Mouse (Mus musculus) midbrain, embryonic 13.5 days (tissue): Measurements from ENCODE around the gene Zfp87. TPM values are rescaled to one million over a fixed set of nuclear protein-coding genes. Genes with fewer than 3 reads are reported as not detected.

Experiments used
- ATAC-seq: fragments of 200-750 bp; cut with Nextera tagmentation; 2 replicates; pipeline ENCODE4 v1.8.0; 2017; ENCODE audit warnings: mild to moderate bottlenecking, moderate TSS enrichment, moderate library complexity
- H3K27ac ChIP-seq: fragments of 300-500 bp; sonication (generic); 2 replicates; pipeline ENCODE4 v1.5.1; 2015; ENCODE audit warnings: inconsistent platforms, mild to moderate bottlenecking, moderate library complexity
- H3K27me3 ChIP-seq: fragments of 300-500 bp; sonication (generic); 2 replicates; pipeline ENCODE4 v1.6.1; 2015; ENCODE audit warnings: mild to moderate bottlenecking, inconsistent platforms
- H3K36me3 ChIP-seq: fragments of 300-500 bp; sonication (generic); 2 replicates; pipeline ENCODE4 v1.6.1; 2015; ENCODE audit warnings: mild to moderate bottlenecking, inconsistent platforms
- H3K4me1 ChIP-seq: fragments of 300-500 bp; sonication (generic); replicated peaks from 2 replicates; pipeline ENCODE4 v1.6.1; 2015; ENCODE audit warnings: inconsistent platforms
- H3K4me2 ChIP-seq: fragments of 300-500 bp; sonication (generic); replicated peaks from 2 replicates; pipeline ENCODE4 v1.6.1; 2015; ENCODE audit warnings: moderate library complexity, mild to moderate bottlenecking, inconsistent platforms
- H3K4me3 ChIP-seq: fragments of 300-500 bp; sonication (generic); replicated peaks from 2 replicates; pipeline ENCODE4 v1.5.1; 2015; ENCODE audit warnings: mild to moderate bottlenecking, inconsistent platforms
- H3K9ac ChIP-seq: fragments of 300-500 bp; sonication (generic); replicated peaks from 2 replicates; pipeline ENCODE4 v1.6.1; 2015; ENCODE audit warnings: mild to moderate bottlenecking, inconsistent platforms
- H3K9me3 ChIP-seq: fragments of 300-500 bp; sonication (generic); 2 replicates; pipeline ENCODE4 v1.6.1; 2016; ENCODE audit warnings: mild to moderate bottlenecking, inconsistent platforms
- WGBS: fragments of 180-500 bp; shearing (Covaris S2); methylation state at CpG from one replicate; pipeline ENCODE4 v1.1.7; 2015; 5-methylcytosine and 5-hydroxymethylcytosine counted together
- polyA plus RNA-seq: library from polyadenylated mRNA; unstranded; fragments of >200 nt; fragmentation: Nextera tagmentation; extraction: Ambion mirVana; gene quantifications from 2 replicates; pipeline ENCODE4 v1.2.1, GENCODE M21; 2015

Gene Zfp87
- 35.4 and 38.7 TPM in 2 replicates for polyA plus RNA-seq

DNA sequence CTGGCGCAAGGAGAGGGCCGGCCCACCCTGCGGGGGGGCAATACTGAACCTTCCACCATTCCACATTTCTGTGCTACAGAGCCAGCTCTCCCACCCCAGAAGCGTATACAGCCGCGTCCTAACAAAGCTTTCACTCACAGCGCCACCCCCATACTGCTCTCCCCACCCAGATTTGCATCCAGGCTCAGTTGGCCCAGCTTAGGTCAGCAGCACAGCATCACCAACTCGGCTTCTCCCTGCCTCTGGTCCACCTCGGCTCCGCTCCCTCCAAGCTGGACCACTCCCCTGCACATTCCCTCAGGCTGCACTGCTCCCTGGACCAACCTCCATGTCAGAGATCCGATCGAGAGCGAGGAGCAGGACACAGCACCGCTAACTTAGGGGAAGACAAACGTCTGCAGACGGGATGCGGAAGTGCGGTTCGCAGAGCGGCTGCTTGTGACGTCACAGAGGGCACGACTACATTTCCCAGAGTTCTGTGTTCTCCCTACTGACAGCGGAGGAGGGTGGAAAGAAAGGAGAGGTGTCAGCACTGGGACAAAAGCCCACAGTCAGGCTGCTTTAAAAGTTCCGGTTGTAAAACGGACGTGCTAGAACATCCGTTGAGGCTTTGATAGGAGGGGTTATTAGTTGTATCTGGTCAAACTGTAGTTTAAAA is at the start of gene Zfp87, which contains the start of gene Gm26965:
Gene Zfp87 (minus strand): TSS at position 425 of the 658 bp plus-strand sequence.
Gene Gm26965 (minus strand): TSS at position 399 of the 658 bp plus-strand sequence.
- H3K9ac ChIP-seq = peak within 1 kb of the TSS; percentile 89
- ATAC-seq = peak; percentile 99
- H3K4me1 ChIP-seq = peaks cover 24% of the 10 kb centered on the region
- peak within 1 kb of the TSS; percentile 79 for H3K27ac ChIP-seq
- no peaks in the 10 kb centered on the region for H3K9me3 ChIP-seq
- WGBS = under 1% methylated on average over 27 of the region's 27 CpGs
- no peaks in the 10 kb centered on the region for H3K27me3 ChIP-seq
- H3K4me2 ChIP-seq = peak within 1 kb of the TSS; percentile 91
- H3K36me3 ChIP-seq = peaks cover 11% of the 10 kb centered on the region
- H3K4me3 ChIP-seq = peak within 1 kb of the TSS; percentile 92

DNA sequence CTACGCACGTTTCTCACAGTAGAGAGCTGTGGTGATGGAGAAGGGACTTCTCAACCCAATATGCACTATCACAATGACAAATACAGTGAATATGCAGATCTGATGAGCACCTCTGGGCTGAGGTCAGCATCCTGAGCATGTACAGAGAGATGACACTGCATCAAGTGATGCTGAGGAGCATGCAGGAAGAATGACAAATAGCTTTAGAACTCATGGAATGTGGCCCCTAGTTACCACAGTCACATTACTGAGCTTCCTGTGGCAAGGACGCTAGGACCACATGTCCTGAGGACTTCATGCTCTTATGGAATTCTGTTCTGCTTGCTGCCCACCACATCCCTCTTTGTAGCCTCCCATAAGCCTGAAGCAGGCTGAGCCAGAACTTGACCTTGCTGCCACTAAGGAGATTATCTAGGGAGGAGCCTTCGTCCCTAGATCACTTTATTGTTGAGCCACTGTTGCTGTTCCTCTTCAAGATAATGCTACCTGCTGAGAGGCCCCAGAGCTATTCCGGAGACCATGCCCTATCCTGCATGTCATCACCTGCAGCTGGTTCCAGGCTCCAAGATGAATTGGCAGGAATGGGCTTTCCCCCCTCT is 46.7 kb upstream of the Zfp87 start:
- no peak overlapping the region for H3K9ac ChIP-seq
- no peak for ATAC-seq
- no peaks in the 10 kb centered on the region for H3K36me3 ChIP-seq
- 66% methylated on average over 5 of the region's 5 CpGs for WGBS
- H3K4me1 ChIP-seq = no peaks in the 10 kb centered on the region
- H3K27ac ChIP-seq = no peak overlapping the region
- H3K9me3 ChIP-seq = no peaks in the 10 kb centered on the region
- H3K27me3 ChIP-seq = no peaks in the 10 kb centered on the region
- H3K4me3 ChIP-seq = no peak overlapping the region
- no peak overlapping the region for H3K4me2 ChIP-seq

DNA sequence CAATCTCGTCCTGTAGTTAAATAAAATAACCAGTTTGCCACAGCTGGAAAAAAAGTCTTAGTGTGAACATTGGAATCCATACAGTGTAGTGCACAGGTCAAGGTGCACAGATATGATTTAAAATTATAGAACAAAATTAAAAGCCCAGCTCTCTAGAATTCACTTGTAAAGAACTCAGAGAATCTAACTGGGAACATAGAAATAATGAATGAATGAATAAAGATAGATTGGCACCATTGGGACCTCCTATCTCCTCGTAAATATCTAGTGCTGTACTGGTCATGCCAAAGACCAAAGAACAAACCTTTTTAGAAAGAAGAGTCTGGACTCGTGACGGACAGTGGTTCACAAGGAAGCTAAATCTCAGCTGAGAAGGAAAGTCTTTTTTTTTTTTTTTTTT is 27.8 kb upstream of the Zfp87 start, which contains the start of gene Zfp748:
Gene Zfp748 (minus strand): TSS at position 101 of the 400 bp plus-strand sequence.
- H3K36me3 ChIP-seq = no peaks in the 10 kb centered on the region
- peak within 1 kb of the TSS; percentile 84 for H3K4me2 ChIP-seq
- no peaks in the 10 kb centered on the region for H3K9me3 ChIP-seq
- H3K27me3 ChIP-seq = peaks cover 3% of the 10 kb centered on the region; the same call in 1 of the 2 replicates
- peaks cover 28% of the 10 kb centered on the region for H3K4me1 ChIP-seq
- 77% methylated on average over 4 of the region's 4 CpGs for WGBS
- H3K9ac ChIP-seq = peak within 1 kb of the TSS; percentile 85
- H3K27ac ChIP-seq = peak within 1 kb of the TSS; percentile 78
- ATAC-seq = no peak
- peak within 1 kb of the TSS; percentile 92 for H3K4me3 ChIP-seq

DNA sequence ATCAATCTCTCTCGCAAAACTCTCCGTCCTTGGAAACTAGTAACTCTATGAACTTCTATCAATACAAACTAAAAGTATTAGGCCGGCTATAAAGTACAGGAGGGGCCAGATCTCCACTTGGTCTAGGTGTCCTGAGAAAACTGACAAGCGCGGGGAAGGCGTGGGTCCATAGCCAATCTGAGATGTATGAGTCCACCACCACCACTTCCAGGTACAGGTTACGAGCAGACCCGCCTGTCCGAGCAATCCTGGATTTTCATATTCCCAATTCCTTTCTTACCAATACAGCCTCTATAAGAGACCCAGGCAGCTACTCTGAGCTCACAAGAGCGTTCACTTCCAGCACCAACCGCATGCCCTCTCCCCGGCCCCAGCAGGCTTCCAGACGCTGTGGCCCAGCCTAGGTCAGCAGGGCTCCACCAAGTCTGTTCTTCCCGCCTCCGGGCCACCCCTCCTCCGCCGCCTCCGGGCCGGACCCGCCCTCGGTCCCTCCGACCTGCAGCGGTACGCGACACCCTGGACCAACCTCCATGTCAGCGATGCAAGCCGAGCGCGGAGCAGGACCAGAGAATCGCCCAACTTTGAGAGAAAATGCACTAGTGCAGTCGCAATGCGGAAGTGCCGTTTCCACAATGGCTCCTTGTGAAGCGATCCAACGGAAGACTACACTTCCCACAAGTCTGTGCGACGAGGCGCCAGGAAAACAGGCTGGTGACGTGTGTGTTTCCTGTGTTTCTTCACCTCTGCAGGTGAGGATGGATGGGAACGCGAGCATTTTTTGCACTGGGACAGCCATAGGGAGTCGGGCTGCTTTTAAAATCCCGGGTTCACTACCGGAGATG is 26.7 kb upstream of the Zfp87 start:
- ATAC-seq = peak; percentile 99
- WGBS = 1% methylated on average over 44 of the region's 44 CpGs
- H3K4me2 ChIP-seq = peak overlapping the region; percentile 84

DNA sequence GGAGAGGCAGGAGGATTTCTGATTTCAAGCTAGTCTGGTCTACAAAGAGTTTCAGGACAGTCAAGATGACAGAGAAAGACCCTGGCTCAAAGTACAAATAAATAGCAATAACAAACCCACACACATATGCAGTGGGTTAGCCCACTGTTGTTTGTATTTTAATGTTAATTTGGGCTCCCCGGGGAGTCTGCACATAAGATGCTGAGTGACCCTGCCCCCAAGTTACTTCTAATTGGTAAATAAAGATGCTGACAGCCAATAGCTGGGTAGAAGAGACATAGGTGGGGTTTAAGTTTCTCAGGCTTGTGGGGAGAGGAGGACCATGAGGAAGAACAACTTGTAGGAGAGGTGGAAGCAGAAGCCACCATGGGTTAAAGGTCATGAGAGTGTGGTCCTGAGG is 20.0 kb upstream of the Zfp87 start:
- 85% methylated on average over 1 of the region's 1 CpGs for WGBS
- H3K27me3 ChIP-seq = no peaks in the 10 kb centered on the region
- ATAC-seq = no peak

More for the DNA sequence above, 26.7 kb upstream of the Zfp87 start:
- peaks cover 28% of the 10 kb centered on the region for H3K4me1 ChIP-seq
- no peaks in the 10 kb centered on the region for H3K36me3 ChIP-seq
- H3K27me3 ChIP-seq = peaks cover 3% of the 10 kb centered on the region; the same call in 1 of the 2 replicates
- H3K27ac ChIP-seq = peak overlapping the region; percentile 78
- H3K4me3 ChIP-seq = peak overlapping the region; percentile 92
- H3K9me3 ChIP-seq = no peaks in the 10 kb centered on the region
- H3K9ac ChIP-seq = peak overlapping the region; percentile 85

DNA sequence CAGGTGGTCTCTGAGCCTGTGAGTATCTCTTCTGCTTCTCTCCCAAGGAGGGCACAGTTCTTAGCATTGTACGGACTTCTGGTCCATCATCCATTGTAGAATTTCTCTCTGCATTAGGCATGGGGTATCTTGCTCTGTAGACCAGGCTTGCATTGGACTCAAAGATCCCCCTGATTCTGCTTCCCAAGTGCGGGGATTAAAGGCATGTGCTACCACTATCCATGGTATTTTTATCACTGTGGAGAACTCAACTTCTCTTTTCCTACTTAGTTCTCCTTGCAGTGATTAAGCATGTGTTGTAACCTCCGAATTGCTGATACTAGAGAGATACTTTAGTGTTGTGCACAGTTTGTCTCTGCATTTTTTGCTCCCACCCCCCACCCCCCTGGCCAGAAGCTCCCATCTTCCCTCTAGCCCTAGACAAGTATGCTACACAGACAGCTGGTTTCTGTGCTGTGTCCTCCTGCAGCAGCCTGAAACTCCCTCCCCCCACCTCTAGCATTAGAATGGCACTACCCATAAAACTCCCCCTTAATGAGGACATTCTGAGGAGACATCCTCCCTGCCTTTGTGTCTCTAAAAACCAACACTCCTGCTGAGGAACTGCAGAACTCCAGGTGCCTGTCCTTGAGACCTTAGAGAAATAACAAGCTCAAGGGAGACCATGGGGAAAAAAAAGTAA is 1.2 kb upstream of the Zfp87 start:
- ATAC-seq = no peak
- Histone ChIP-seq H3K9me3 (no peaks in the 10 kb centered on the region), H3K36me3 (no peaks in the 10 kb centered on the region), H3K9ac (no peak overlapping the region), H3K4me3 (peak overlapping the region; percentile 92; the same call in 1 of the 2 replicates), H3K4me2 (no peak overlapping the region), H3K27ac (no peak overlapping the region), H3K27me3 (no peaks in the 10 kb centered on the region), H3K4me1 (peaks cover 24% of the 10 kb centered on the region)
- 80% methylated on average over 3 of the region's 3 CpGs for WGBS

More for the DNA sequence above, 20.0 kb upstream of the Zfp87 start:
- Histone ChIP-seq H3K9me3 (peaks cover 3% of the 10 kb centered on the region; the same call in 1 of the 2 replicates), H3K27ac (no peak overlapping the region), H3K9ac (no peak overlapping the region), H3K4me1 (peaks cover 8% of the 10 kb centered on the region), H3K4me3 (no peak overlapping the region), H3K4me2 (no peak overlapping the region), H3K36me3 (peaks cover 46% of the 10 kb centered on the region)

DNA sequence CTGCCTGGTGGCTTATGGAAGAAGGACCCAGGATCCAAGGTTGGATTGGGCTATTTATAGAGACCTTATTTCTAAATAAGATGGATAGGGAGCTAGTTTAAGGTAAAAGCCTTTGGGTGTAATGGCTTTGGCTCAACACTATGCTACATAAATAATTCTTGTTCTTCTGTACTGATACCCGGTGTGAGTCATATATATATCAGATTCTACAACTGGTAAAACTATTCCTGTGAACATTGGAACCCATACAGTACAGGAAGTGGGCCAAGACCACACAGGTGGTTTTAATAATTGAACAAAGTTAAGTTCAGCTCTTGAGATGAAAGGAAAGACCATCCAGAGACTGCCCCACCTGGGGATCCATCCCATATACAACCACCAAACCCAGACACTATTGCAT is 25.1 kb downstream of the Zfp87 start:
- Histone ChIP-seq H3K4me2 (no peak overlapping the region), H3K4me3 (no peak overlapping the region; the same call in 1 of the 2 replicates), H3K4me1 (peaks cover 8% of the 10 kb centered on the region), H3K36me3 (peaks cover 10% of the 10 kb centered on the region; the same call in 1 of the 2 replicates), H3K27ac (no peak overlapping the region), H3K9ac (no peak overlapping the region), H3K27me3 (no peaks in the 10 kb centered on the region), H3K9me3 (no peaks in the 10 kb centered on the region)
- peak; percentile 66 for ATAC-seq
- WGBS = 83% methylated on average over 1 of the region's 1 CpGs

DNA sequence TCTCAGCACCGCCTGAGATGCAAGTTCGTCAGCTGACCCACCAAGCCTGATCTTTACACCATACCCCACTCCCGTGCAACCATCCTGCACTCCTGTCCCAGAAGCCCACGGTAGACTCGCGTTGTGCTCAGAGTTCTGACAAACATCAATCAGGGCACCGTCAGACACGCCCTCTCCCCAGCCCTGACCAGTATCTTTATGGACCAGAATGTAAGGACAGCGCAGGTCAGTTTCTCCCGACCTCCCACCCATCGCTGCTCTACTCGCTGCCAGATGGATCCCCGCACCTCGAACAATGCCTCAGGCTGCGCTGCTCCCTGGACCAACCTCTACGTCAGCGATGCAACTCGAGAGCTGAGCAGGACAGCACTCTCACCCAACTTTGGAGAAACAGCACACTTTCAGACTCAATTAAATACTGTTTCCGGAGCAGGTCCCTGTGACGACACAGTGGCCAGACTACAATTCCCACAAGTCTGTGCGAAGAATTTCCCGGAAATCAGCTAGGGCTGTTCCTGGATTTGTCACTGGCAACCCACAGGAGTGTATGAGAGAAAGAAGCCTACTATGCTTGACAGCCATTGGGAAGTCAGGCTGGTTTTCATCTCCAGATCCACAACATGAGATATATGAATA is 25.8 kb downstream of the Zfp87 start, which contains the start of gene Zfp58:
Gene Zfp58 (minus strand): TSS at position 472 of the 636 bp plus-strand sequence.
- peak within 1 kb of the TSS; percentile 75 for H3K4me2 ChIP-seq
- H3K4me1 ChIP-seq = peaks cover 8% of the 10 kb centered on the region
- H3K27me3 ChIP-seq = no peaks in the 10 kb centered on the region
- 0 out of 2 replicates have a peak within 1 kb of the TSS, but pooled peaks have one; percentile 1 for H3K27ac ChIP-seq
- H3K9ac ChIP-seq = peak within 1 kb of the TSS; percentile 75
- H3K9me3 ChIP-seq = no peaks in the 10 kb centered on the region
- under 1% methylated on average over 22 of the region's 22 CpGs for WGBS
- peaks cover 13% of the 10 kb centered on the region for H3K36me3 ChIP-seq
- H3K4me3 ChIP-seq = peak within 1 kb of the TSS; percentile 77
- ATAC-seq = peak; percentile 97

DNA sequence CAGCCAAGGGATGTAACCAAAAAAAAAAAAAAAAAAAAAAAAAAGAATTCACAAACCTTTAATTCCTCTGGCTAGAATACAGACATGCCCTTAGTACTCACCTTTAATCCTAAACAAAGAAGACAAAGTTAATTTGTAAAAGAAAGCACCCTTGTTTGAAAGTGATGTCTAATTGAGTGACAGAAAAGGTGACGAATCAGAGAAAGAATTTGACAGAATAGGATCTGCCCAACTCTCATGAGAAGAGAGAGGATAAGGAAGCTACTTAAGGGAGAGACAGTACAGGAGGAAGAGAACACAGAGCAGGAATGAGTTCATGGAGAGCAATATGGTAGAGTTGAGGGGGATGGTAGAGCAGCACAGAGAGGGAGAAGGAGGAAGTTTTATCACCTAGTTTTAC is 30.3 kb downstream of the Zfp87 start:
- peaks cover 11% of the 10 kb centered on the region; the same call in 1 of the 2 replicates for H3K9me3 ChIP-seq
- no peak for ATAC-seq
- H3K4me1 ChIP-seq = peaks cover 8% of the 10 kb centered on the region
- H3K27me3 ChIP-seq = no peaks in the 10 kb centered on the region
- peaks cover 55% of the 10 kb centered on the region for H3K36me3 ChIP-seq
- WGBS = 98% methylated on average over 1 of the region's 1 CpGs
- no peak overlapping the region for H3K9ac ChIP-seq
- H3K27ac ChIP-seq = no peak overlapping the region
- H3K4me3 ChIP-seq = no peak overlapping the region
- no peak overlapping the region for H3K4me2 ChIP-seq

DNA sequence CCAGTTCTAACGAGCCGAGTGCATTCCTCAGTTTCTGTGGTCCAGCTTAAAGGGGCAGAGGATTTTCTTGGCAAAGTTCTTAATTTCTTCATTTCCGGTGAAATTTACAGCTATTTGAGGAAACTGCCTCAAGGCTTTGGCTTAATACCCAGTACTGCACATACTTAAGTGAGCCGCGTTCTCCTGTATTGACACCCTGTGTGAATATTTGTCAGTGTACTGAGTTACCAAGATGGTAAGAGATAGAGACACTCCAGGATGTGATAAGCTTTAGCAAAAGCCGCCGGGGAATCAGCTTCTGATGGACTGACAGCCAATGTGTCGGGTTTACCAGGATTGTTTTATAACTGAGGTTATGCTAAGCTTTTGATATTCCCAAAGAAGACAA is 41.6 kb downstream of the Zfp87 start:
- 46% methylated on average over 8 of the region's 8 CpGs for WGBS
- Histone ChIP-seq H3K27ac (no peak overlapping the region), H3K36me3 (peaks cover 15% of the 10 kb centered on the region), H3K4me1 (peaks cover 7% of the 10 kb centered on the region), H3K9me3 (no peaks in the 10 kb centered on the region), H3K9ac (no peak overlapping the region; the same call in 1 of the 2 replicates), H3K27me3 (no peaks in the 10 kb centered on the region), H3K4me2 (peak overlapping the region; percentile 68), H3K4me3 (peak overlapping the region; percentile 51)
- ATAC-seq = peak; percentile 76
